Mouse (Mus musculus): Measurements from ENCODE around the gene Trip4. TPM values are rescaled to one million over a fixed set of nuclear protein-coding genes. Genes with fewer than 3 reads are reported as not detected.

The Trip4 gene
- polyA plus RNA-seq (2015; fragmentation: Nextera tagmentation; extraction: Ambion mirVana) = 20.8 and 22.7 TPM in 2 replicates

DNA sequence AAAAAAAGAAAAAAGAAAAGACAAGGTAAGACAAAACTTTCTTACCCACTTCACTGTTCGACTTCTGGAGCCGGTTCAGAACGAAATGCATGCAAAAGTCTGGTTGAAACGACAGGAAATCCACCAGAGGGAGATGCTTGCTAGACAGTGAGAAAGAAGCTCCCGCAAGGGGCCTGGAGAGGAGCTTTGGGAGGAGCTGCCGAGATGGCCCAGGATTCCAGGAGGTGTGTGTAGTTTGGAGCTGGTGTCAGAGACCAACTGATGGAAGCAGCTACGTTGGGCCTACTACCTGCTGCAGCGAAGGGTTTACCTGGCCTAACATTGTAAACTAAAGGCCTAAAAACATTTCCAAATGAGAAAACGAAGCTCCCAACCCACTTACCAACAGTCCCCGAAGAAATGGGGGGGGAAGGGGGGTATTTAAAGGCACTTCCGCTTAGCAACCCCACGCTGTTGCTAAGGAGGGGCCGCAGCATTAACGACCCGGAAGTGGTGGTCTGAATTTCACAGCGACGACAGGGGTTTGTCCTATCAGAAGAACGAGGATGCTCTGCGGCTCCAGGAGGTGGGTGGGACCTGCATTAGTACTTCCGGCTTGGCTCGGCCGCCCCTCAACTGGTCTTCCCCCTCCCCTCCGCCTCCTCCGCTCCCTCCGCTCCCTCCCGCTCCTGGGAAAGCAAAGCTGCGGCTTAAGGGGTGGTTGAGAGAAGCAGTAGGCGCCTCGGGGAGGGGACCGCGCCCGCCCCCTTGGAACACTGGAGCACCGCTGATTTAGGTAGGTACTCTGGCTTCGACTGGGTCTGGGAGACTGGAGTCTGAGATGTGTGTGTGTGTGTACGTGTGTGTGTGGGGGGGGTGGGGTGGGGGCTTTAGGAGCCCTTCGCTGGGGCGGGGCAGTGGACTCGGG, at the start of gene Trip4, which contains the start of gene Csnk1g1:
Gene Trip4 (minus strand): TSS at position 401 of the 907 bp plus-strand sequence.
Gene Csnk1g1 (plus strand): TSS at position 531 of the 907 bp plus-strand sequence.
- peak; percentile 97 for DNase-seq (ENCODE audit: low spot score)

DNA sequence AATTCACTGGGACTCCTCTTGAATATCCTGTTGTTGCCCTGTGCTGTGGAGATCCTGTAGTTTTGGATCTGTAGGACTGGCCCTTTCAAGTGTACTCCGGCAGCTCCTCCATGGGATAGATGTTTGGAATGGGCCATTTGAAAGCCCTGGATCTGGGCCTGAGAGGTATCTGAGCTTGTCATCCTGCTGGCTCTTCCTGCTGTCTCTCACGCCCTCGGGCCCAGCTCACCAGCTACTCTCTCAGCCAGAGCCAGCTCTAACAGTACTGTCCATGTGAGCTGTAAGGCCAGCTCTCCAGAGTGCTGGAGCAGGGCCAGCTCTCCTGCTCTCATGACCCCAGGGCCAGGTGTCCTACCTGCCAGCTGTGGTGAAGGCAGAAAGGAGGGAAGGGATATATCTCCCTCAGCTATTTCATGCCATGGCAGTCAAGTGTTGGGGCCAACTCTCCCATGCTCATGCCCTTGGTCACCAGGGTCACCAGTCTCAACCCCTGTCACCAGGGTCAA, 42.5 kb upstream of the Trip4 start:
- DNase-seq (ENCODE audit: low spot score) = no peak

DNA sequence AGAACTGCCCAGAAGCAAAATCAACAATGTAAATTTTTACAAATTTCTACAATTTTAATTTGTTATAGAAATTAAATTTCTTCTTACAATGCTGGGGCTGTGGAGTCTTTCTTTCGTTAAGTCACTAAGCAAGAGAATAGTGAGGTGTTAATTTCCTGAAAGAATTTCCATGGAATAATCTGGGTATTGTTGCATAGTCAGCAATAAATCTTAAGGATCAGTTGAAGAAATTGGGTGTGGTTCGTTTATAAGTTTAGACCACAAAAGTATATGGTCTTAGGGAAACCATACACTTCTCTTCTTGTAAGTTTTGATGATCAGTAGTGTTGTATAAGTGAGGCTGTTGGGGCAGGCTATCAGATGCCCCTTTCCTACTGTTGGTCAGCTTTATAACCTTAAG, 29.0 kb upstream of the Trip4 start:
- no peak for DNase-seq (ENCODE audit: low spot score)

DNA sequence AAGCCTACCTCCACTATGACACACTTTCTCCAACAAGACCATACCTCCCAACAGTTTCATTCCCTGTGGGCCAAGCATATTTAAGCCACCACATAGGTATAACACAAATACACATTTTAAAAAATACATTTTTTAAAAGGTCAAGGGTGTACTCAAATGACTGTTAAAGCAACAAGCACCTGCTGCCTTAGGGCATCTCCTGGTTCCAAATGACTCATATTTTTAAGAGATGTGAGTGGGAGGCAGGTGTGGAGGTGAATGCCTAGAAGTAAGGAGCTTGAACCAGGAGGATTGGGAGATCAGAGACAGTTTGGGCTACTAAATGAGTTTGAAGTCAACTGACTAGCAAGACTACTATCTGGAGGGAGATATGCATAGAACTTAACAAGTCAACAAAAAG, 21.2 kb upstream of the Trip4 start:
- no peak for DNase-seq (ENCODE audit: low spot score)

- no peak for DNase-seq (ENCODE audit: low spot score)
These were observed 19.9 kb upstream of the Trip4 start for GRCm38 (mm10) chr9:65928456-65928855.

GRCm38 (mm10) chr9:65917015-65917414, 8.4 kb upstream of the Trip4 start:
- no peak for DNase-seq (ENCODE audit: low spot score)

GRCm38 (mm10) chr9:65913976-65914375, 5.4 kb upstream of the Trip4 start:
- DNase-seq (ENCODE audit: low spot score) = no peak

DNA sequence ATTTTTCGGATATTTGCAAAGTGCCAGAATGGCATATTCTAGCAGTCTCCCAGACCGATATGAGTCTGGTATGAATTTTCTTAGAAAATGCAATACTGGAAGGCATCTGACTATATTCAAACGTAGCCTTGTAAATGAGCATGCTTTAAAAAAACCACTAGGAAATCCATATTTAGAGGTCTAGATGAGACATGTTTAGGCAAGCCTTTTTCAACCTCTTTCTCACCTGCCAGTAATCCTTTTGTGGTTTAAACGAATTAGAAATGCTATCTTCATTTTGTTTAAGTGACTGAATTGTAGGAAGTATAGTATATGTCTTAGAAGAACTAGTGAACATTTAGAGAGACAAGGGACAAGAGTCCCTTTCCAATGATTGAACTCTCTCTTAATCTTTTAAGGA, 1.2 kb upstream of the Trip4 start:
- no peak for DNase-seq (ENCODE audit: low spot score)

- DNase-seq (ENCODE audit: low spot score) = peak; percentile 69
These were observed 757 bp upstream of the Trip4 start for GRCm38 (mm10) chr9:65909301-65909801.

DNA sequence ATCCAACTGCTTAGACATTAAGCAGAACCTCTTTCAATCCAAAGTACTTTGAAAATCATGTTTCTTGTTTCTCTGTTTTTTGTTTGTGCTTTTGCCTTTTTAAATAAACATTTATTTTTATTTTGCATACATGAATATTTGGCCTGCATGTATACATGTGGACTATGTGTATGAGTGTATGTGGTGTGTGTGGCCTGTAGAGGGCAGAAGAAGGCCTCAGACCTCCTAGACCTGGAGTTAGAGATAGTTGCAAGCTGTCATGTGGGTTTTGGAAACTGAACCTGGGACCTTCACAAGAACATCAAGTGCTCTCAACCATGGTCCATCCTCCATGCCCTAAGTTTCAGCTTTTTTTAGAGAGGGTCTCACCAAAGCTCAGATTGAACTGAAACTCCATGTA, 5.2 kb downstream of the Trip4 start:
- peak; percentile 19 for DNase-seq (ENCODE audit: low spot score)

- DNase-seq (ENCODE audit: low spot score) = no peak
These were observed 5.7 kb downstream of the Trip4 start for GRCm38 (mm10) chr9:65902879-65903278.

GRCm38 (mm10) chr9:65896977-65897376, 11.6 kb downstream of the Trip4 start:
- DNase-seq (ENCODE audit: low spot score) = no peak

- no peak for DNase-seq (ENCODE audit: low spot score)
These were observed 17.5 kb downstream of the Trip4 start for GRCm38 (mm10) chr9:65891126-65891525.

GRCm38 (mm10) chr9:65890143-65890628, 18.4 kb downstream of the Trip4 start, which contains the start of gene Pclaf:
Pclaf (plus strand) TSS chr9:65890237.
- DNase-seq (ENCODE audit: low spot score) = peak; percentile 82

GRCm38 (mm10) chr9:65884564-65885315, 23.9 kb downstream of the Trip4 start:
- peak; percentile 89 for DNase-seq (ENCODE audit: low spot score)

DNA sequence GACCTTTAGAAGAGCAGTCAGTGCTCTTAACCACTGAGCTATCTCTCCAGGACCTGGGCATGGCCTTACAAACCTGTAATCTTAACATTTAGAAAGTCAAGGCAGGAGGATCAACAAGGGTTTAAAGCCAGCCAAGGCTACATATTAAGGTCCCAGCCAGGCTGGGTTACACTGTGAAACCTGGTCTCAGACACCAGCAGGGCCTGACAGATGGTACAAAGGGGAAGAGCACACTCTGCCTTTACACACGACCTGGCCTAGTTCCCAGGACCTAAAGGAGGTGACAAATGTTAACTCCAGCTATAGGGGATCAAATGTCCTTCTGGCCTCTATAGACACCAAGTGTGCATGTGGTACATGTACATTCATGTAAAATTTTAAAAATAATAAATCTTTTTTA, 48.9 kb downstream of the Trip4 start:
- DNase-seq (ENCODE audit: low spot score) = no peak

GRCm38 (mm10) chr9:65850203-65850602, 58.4 kb downstream of the Trip4 start:
- peak; percentile 7 for DNase-seq (ENCODE audit: low spot score)

GRCm38 (mm10) chr9:65848154-65848553, 60.4 kb downstream of the Trip4 start:
- DNase-seq (ENCODE audit: low spot score) = no peak

- no peak for DNase-seq (ENCODE audit: low spot score)
These were observed 64.0 kb downstream of the Trip4 start for GRCm38 (mm10) chr9:65844421-65845165.

GRCm38 (mm10) chr9:65839841-65840240, 68.8 kb downstream of the Trip4 start:
- no peak for DNase-seq (ENCODE audit: low spot score)

DNA sequence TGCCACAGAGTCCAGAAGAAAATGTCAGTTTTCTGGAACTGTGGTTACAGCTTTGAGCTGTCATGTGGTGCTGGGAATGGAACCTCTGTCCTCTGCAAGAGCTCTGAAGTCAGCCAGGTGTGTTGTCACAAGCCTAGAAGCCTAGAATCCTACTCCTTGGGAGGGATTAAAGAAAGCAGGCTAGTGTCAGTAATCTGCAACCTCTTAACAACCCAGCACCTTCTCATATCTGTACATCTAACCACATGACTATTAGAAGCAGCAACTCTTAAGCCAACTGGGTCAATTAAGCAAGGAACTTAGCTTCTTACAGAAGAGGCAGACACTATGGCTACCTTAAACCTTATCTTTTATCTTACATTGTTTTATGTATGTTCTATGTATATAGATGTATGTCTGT, 71.7 kb downstream of the Trip4 start:
- DNase-seq (ENCODE audit: low spot score) = no peak

Data from thymus, postnatal 0 days (tissue).